In the genomic region with DNA sequence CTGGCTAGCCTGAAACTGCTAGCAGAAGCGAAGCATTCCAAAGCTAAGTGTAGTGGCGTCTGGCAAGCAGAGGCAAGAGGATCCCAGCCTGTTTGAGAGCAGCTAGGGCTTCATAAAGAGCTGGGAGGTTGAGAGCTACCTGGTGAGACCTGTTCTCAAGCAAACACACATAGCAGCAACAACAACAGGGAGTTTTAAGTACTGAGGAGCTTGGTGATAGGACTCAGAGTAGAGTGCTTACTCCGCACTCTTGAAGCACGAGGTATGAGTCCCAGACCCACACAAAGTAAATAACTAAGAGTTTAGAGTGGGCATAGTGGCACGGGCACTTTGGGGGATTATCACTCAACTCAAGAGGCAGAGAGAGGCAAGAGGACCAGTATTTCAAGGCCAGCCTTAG, we compare ENCODE assay signal across 11 mouse cellular contexts. TPM values are rescaled to one million over a fixed set of nuclear protein-coding genes. Genes with fewer than 3 reads are reported as not detected.
DNase-seq lines count a peak whose midpoint lies in the region; ATAC-seq and TF ChIP-seq lines count a peak whose summit lies in the region.
"Had no signal": no experiment of that assay in that cellular context is flagged by ENCODE, and none has a peak within 500 bp of the region (broad histone marks: within the 10 kb centered on the region; RNA-seq: fewer than 3 reads in every experiment).

No protein-coding gene starts in this region.

- no peak for TF ChIP-seq CTCF in E14TG2a.4 (conservative IDR thresholded peaks at IDR 0.05; ENCODE audit: low read length)
- TF ChIP-seq CTCF in bone marrow macrophage, adult 2 months (IDR thresholded peaks at IDR 0.05; ENCODE audit: low read depth, low read length): no peak

- H3K4me2 ChIP-seq in heart, embryonic 15.5 days: no peak overlapping the region; the same call in 1 of the 2 replicates
- H3K4me2 ChIP-seq in lung, embryonic 16.5 days (ENCODE audit: low read depth, low read length): no peak overlapping the region
- H3K4me2 ChIP-seq in neural tube, embryonic 15.5 days: no peak overlapping the region

- H3K27me3 ChIP-seq in heart, embryonic 15.5 days: no peaks in the 10 kb centered on the region
- H3K27me3 ChIP-seq in E14TG2a.4 (ENCODE audit: insufficient read depth, low read length): no peaks in the 10 kb centered on the region
- H3K27me3 ChIP-seq in lung, embryonic 16.5 days (ENCODE audit: control insufficient read depth, insufficient read depth, low read depth, low read length): no peaks in the 10 kb centered on the region
- H3K27me3 ChIP-seq in neural tube, embryonic 15.5 days (replicated peaks): no peaks in the 10 kb centered on the region

- H3K9ac ChIP-seq in heart, embryonic 15.5 days: no peak overlapping the region
- H3K9ac ChIP-seq in lung, embryonic 16.5 days (ENCODE audit: low read length): no peak overlapping the region
- H3K9ac ChIP-seq in neural tube, embryonic 15.5 days (replicated peaks): no peak overlapping the region

- H3K27ac ChIP-seq in heart, embryonic 15.5 days: peak overlapping the region; percentile 88
- H3K27ac ChIP-seq in bone marrow macrophage, adult 2 months (ENCODE audit: insufficient read depth, low read depth, low read length): peak overlapping the region; percentile 81; the same call in 1 of the 2 replicates
- peak overlapping the region; percentile 87 for H3K27ac ChIP-seq in lung, embryonic 16.5 days (ENCODE audit: low read length)
- H3K27ac ChIP-seq in neural tube, embryonic 15.5 days (replicated peaks): no peak overlapping the region

- TF ChIP-seq POLR2A in bone marrow macrophage, adult 2 months (IDR thresholded peaks at IDR 0.05; ENCODE audit: borderline replicate concordance, low read depth, low read length): no peak

- H3K9me3 ChIP-seq in heart, embryonic 15.5 days (replicated peaks): no peaks in the 10 kb centered on the region
- no peaks in the 10 kb centered on the region for H3K9me3 ChIP-seq in E14TG2a.4 (ENCODE audit: low read length)
- H3K9me3 ChIP-seq in lung, embryonic 16.5 days (ENCODE audit: control insufficient read depth, low read length): no peaks in the 10 kb centered on the region
- no peaks in the 10 kb centered on the region for H3K9me3 ChIP-seq in neural tube, embryonic 15.5 days (replicated peaks)

- no peak overlapping the region for H3K4me3 ChIP-seq in heart, embryonic 15.5 days
- H3K4me3 ChIP-seq in E14TG2a.4 (replicated peaks; ENCODE audit: low read length): 0 out of 2 replicates have a peak overlapping the region, but pooled peaks have one; percentile 10
- H3K4me3 ChIP-seq in bone marrow macrophage, adult 2 months (ENCODE audit: insufficient read depth, low read length): no peak overlapping the region
- H3K4me3 ChIP-seq in lung, embryonic 16.5 days (ENCODE audit: low read length): no peak overlapping the region
- no peak overlapping the region for H3K4me3 ChIP-seq in neural tube, embryonic 15.5 days (replicated peaks)

- 57% methylated on average over 5 of the region's 5 CpGs for WGBS in heart, embryonic 15.5 days
- 61% methylated on average over 5 of the region's 5 CpGs for WGBS in lung, embryonic 16.5 days
- WGBS in neural tube, embryonic 15.5 days: 75% methylated on average over 5 of the region's 5 CpGs

- H3K36me3 ChIP-seq in heart, embryonic 15.5 days: no peaks in the 10 kb centered on the region
- H3K36me3 ChIP-seq in E14TG2a.4 (ENCODE audit: insufficient read depth, low read length): peaks cover 76% of the 10 kb centered on the region
- H3K36me3 ChIP-seq in lung, embryonic 16.5 days (ENCODE audit: control insufficient read depth, insufficient read depth, low read length): no peaks in the 10 kb centered on the region
- H3K36me3 ChIP-seq in neural tube, embryonic 15.5 days: 0 out of 2 replicates have a peak, but pooled peaks cover 2% of the 10 kb centered on the region

- peaks cover 23% of the 10 kb centered on the region for H3K4me1 ChIP-seq in heart, embryonic 15.5 days (replicated peaks)
- H3K4me1 ChIP-seq in E14TG2a.4 (replicated peaks; ENCODE audit: low read depth, low read length): peaks cover 87% of the 10 kb centered on the region
- peaks cover 28% of the 10 kb centered on the region for H3K4me1 ChIP-seq in bone marrow macrophage, adult 2 months (ENCODE audit: control insufficient read depth, insufficient read depth, low read length)
- H3K4me1 ChIP-seq in lung, embryonic 16.5 days (replicated peaks; ENCODE audit: control insufficient read depth, insufficient read depth, low read length): peaks cover 10% of the 10 kb centered on the region
- H3K4me1 ChIP-seq in neural tube, embryonic 15.5 days: peaks cover 15% of the 10 kb centered on the region

- no peak for ATAC-seq in heart, embryonic 15.5 days (replicated peaks; ENCODE audit: insufficient number of reproducible peaks, insufficient read depth, low FRiP score, low read depth)
- peak; percentile 86 for ATAC-seq in lung, embryonic 16.5 days (ENCODE audit: low read depth)
- no peak for ATAC-seq in neural tube, embryonic 15.5 days (ENCODE audit: low FRiP score)

- DNase-seq in heart, adult 18-20 months: no peak
- no peak for DNase-seq in frontal cortex, postnatal 36 days (ENCODE audit: low spot score in 2 of 2)
- no peak for DNase-seq in thymus, postnatal 14 days

RNA-seq across cellular contexts. Expression of gene Tulp1, which starts 56.0 kb away (rescaled TPM):
- polyA plus RNA-seq in heart, embryonic 15.5 days (2015; fragmentation: Nextera tagmentation; extraction: Ambion mirVana): 2.6 and 4.3 TPM in 2 replicates
- total RNA-seq in heart, adult 18-20 months (2021): not detected
- polyA plus RNA-seq in bone marrow macrophage, adult 2 months (2012; ENCODE audit: insufficient read depth, insufficient read length, missing spikeins): not detected in 2 replicates
- 7.6 and 9.3 TPM in 2 replicates for polyA plus RNA-seq in lung, embryonic 16.5 days (2015; fragmentation: Nextera tagmentation; extraction: Ambion mirVana)
- 1.1 and 1.5 TPM in 2 replicates for polyA plus RNA-seq in neural tube, embryonic 15.5 days (2015; fragmentation: Nextera tagmentation; extraction: Ambion mirVana)
- total RNA-seq: common myeloid progenitor, adult 5-6 weeks; layer of hippocampus, postnatal 36 days; megakaryocyte, adult 5-6 weeks had no signal
